Mouse (Mus musculus) c-Kit-negative CD71-positive TER-119-positive erythroid progenitor cells, embryonic 14.5 days (primary cell): Measurements from ENCODE around the gene Cylc1.

Source experiments
- DNase-seq: peaks from one replicate; pipeline ENCODE4 v3.0.0-alpha.2; 2013; ENCODE audit warnings: low read depth, low spot score

Cylc1 gene

GRCm38 (mm10) chrX:111110118-111110517, at the start of gene Cylc1:
Gene Cylc1 (plus strand): TSS chrX:111110418.
- no peak for DNase-seq

- DNase-seq, result no peak
Measured at GRCm38 (mm10) chrX:111078680-111079079, 31.5 kb upstream of the Cylc1 start.

- DNase-seq, result no peak
Measured at GRCm38 (mm10) chrX:111168040-111168439, 57.8 kb downstream of the Cylc1 start, which contains the start of gene Gm10112. Gene Gm10112 (plus strand): TSS chrX:111168340.
